Mouse (Mus musculus): ENCODE data around the gene Pank4. TPM values are rescaled to one million over a fixed set of nuclear protein-coding genes. Genes with fewer than 3 reads are reported as not detected.

The Pank4 gene
- 4.2 TPM for polyA plus RNA-seq (2014; fragmentation: Illumina TruSeq; extraction: RNeasy Lipid Tissue Mini Kit (QIAGEN cat#74804))

DNA sequence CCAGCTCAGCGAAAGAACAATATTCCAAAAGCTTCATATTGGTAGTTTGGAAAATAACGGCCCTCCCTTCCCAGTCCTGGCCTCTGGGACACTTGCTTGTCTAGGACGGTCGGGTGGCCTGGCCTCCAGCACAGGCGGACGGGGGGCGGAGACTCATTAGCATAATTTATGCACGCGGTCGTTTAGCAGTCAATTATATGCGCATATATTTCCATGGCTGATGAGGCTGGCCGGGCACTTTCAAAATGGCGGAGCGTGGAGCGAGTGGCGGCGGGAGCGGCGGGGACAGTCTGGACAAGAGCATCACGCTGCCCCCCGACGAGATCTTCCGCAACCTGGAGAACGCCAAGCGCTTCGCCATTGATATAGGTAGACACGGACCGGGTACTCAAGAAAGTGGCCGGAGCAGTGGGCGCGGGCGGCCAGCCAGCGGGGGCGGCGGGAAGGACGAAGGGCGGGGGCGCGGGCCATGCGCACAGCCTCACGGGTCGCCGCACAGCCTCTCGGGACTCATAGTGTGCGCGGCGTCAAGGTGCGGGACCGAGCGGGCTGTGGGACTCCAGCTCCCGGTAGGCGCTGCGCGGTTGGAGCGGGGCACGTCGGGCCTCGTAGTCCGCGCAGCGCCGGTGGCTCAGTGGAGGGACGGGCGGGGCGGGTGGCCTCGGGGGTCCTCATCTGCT lies at the start of gene Pank4:
Gene Pank4 (plus strand): TSS at position 223 of the 680 bp plus-strand sequence.

GRCm38 (mm10) chr4:154928395-154929087 lies 35.4 kb upstream of the Pank4 start, which contains the start of gene Tnfrsf14:
Gene Tnfrsf14, minus strand, starts transcription at chr4:154928563.

DNA sequence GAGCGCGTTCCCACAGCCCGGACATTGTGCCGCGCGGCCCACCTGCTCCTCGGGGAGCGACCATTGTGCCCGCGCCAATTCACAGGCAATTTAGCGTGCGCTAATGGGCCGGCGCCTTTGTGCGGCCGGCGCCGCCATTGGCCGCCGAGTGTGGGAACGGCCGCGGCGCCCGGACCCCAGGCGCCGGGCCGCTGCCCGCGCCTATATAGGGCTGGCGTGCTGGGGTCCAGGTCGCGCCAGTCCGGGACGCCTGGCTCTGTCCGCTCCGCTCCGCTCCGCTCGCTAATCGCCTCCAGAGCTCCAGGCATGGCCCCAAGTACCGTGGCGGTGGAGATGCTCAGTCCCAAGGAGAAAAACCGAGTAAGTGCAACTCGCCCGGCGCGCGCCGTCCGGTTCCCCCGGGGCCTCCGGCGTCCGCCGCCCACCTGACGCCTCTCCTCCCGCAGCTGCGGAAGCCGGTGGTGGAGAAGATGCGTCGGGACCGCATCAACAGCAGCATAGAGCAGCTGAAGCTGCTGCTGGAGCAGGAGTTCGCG lies 3.2 kb upstream of the Pank4 start, which contains the start of gene Hes5:
Gene Hes5 (plus strand): TSS at position 234 of the 536 bp plus-strand sequence.

Other genes with a start within 250 kb of the Pank4 start
- gene Ttc34, start 126.7 kb upstream of the Pank4 start, polyA plus RNA-seq (2014; fragmentation: Illumina TruSeq; extraction: RNeasy Lipid Tissue Mini Kit (QIAGEN cat#74804)), result not detected
- gene Mmel1, start 94.5 kb upstream of the Pank4 start, polyA plus RNA-seq (2014; fragmentation: Illumina TruSeq; extraction: RNeasy Lipid Tissue Mini Kit (QIAGEN cat#74804)), result 0.17 TPM
- not detected for gene Fam213b, start 65.0 kb upstream of the Pank4 start, polyA plus RNA-seq (2014; fragmentation: Illumina TruSeq; extraction: RNeasy Lipid Tissue Mini Kit (QIAGEN cat#74804))
- gene Tnfrsf14, start 35.6 kb upstream of the Pank4 start, polyA plus RNA-seq (2014; fragmentation: Illumina TruSeq; extraction: RNeasy Lipid Tissue Mini Kit (QIAGEN cat#74804)), result not detected
- gene Hes5, start 3.2 kb upstream of the Pank4 start, polyA plus RNA-seq (2014; fragmentation: Illumina TruSeq; extraction: RNeasy Lipid Tissue Mini Kit (QIAGEN cat#74804)), result not detected
- not detected for gene Plch2, start 92.7 kb downstream of the Pank4 start, polyA plus RNA-seq (2014; fragmentation: Illumina TruSeq; extraction: RNeasy Lipid Tissue Mini Kit (QIAGEN cat#74804))
- gene Pex10, start 102.9 kb downstream of the Pank4 start, polyA plus RNA-seq (2014; fragmentation: Illumina TruSeq; extraction: RNeasy Lipid Tissue Mini Kit (QIAGEN cat#74804)), result 2.9 TPM
- 183 TPM for gene Rer1, start 122.3 kb downstream of the Pank4 start, polyA plus RNA-seq (2014; fragmentation: Illumina TruSeq; extraction: RNeasy Lipid Tissue Mini Kit (QIAGEN cat#74804))
- gene Morn1, start 122.5 kb downstream of the Pank4 start, polyA plus RNA-seq (2014; fragmentation: Illumina TruSeq; extraction: RNeasy Lipid Tissue Mini Kit (QIAGEN cat#74804)), result 3.4 TPM